Mouse (Mus musculus): ENCODE measurements at regions not wholly inside any gene's neighbourhood (a gene's known extent, or its start where the extent isn't known, plus 50 kb on each side); places are given as distances from the start of the nearest gene placed in this dataset.

DNA sequence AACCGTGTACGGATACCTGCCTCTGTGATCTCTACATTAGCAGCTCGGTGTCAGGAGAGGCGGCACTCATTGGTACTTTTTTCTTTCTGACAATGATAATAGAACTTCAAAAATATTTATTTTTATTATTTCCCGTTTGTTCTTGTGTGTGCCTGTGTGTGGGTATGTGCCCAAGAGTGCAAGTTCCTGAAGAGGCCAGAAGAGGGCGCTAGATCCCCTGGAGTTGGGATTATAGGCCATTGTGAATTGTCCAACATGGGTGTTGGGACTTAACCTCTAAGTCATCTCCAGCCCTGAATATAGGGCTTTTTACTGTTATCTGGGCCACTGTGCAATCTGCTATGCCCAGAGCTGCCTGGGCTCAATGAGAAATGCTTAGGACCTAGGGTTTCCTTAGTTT, 99.6 kb upstream of the Zc3h12a start:
- DNase-seq (ENCODE audit: low read depth, low spot score): no peak
- H3K4me1 ChIP-seq (ENCODE audit: control insufficient read depth in 1 of 2, insufficient read depth in 2 of 2, low read length in 2 of 2): no peaks in the 10 kb centered on the region
- no peak overlapping the region for H3K4me3 ChIP-seq (ENCODE audit: control insufficient read depth in 1 of 2, insufficient read depth in 1 of 2, low read depth in 2 of 2, low read length in 2 of 2)
- H3K27ac ChIP-seq (ENCODE audit: control insufficient read depth, low read depth, low read length): no peak overlapping the region
- H3K36me3 ChIP-seq (ENCODE audit: control insufficient read depth in 1 of 2, insufficient read depth in 2 of 2, low read length in 2 of 2): no peaks in the 10 kb centered on the region
- H3K27me3 ChIP-seq (ENCODE audit: control insufficient read depth in 1 of 2, insufficient read depth in 2 of 2, low read length in 2 of 2): no peaks in the 10 kb centered on the region
- H3K9ac ChIP-seq (ENCODE audit: control insufficient read depth, low read depth, low read length, poor library complexity, severe bottlenecking): no peak overlapping the region
- TF ChIP-seq MEF2A (IDR thresholded peaks at IDR 0.05; ENCODE audit: extremely low read depth, insufficient replicate concordance, low read depth, low read length, poor library complexity, severe bottlenecking): no peak
- no peak for TF ChIP-seq MYC (IDR thresholded peaks at IDR 0.05; ENCODE audit: low read depth, low read length)
- no peak for TF ChIP-seq MAFK (IDR thresholded peaks at IDR 0.05; ENCODE audit: borderline replicate concordance, low read depth, low read length)
- no peak for TF ChIP-seq E2F4 (IDR thresholded peaks at IDR 0.05; ENCODE audit: borderline replicate concordance, low read depth, low read length)
- no peak for TF ChIP-seq POLR2AphosphoS5 (IDR thresholded peaks at IDR 0.05; ENCODE audit: borderline replicate concordance, low read depth, low read length)
- no peaks in the 10 kb centered on the region; the same call in 1 of the 2 replicates for H3K9me3 ChIP-seq (replicated peaks; ENCODE audit: insufficient read depth, low read length)
- H3K79me2 ChIP-seq (ENCODE audit: control insufficient read depth, insufficient read depth, low read length, poor library complexity): no peaks in the 10 kb centered on the region

GRCm38 (mm10) chr4:125222922-125223321, 95.3 kb upstream of the Zc3h12a start:
- Histone ChIP-seq H3K9me3 (replicated peaks; ENCODE audit: insufficient read depth, low read length) (no peaks in the 10 kb centered on the region), H3K27me3 (ENCODE audit: control insufficient read depth in 1 of 2, insufficient read depth in 2 of 2, low read length in 2 of 2) (no peaks in the 10 kb centered on the region), H3K79me2 (ENCODE audit: control insufficient read depth, insufficient read depth, low read length, poor library complexity) (no peaks in the 10 kb centered on the region), H3K36me3 (ENCODE audit: control insufficient read depth in 1 of 2, insufficient read depth in 2 of 2, low read length in 2 of 2) (no peaks in the 10 kb centered on the region), H3K4me1 (ENCODE audit: control insufficient read depth in 1 of 2, insufficient read depth in 2 of 2, low read length in 2 of 2) (no peaks in the 10 kb centered on the region), H3K4me3 (ENCODE audit: control insufficient read depth in 1 of 2, insufficient read depth in 1 of 2, low read depth in 2 of 2, low read length in 2 of 2) (no peak overlapping the region), H3K27ac (ENCODE audit: control insufficient read depth, low read depth, low read length) (no peak overlapping the region), H3K9ac (ENCODE audit: control insufficient read depth, low read depth, low read length, poor library complexity, severe bottlenecking) (no peak overlapping the region)
- no peak for DNase-seq (ENCODE audit: low read depth, low spot score)
- TF ChIP-seq HCFC1 (IDR thresholded peaks at IDR 0.05; ENCODE audit: low read depth, low read length) (no peak), GABPA (IDR thresholded peaks at IDR 0.05; ENCODE audit: low read depth, low read length) (no peak), USF2 (IDR thresholded peaks at IDR 0.05; ENCODE audit: borderline replicate concordance in 1 of 2, insufficient read depth in 1 of 2, low read depth in 1 of 2, low read length in 2 of 2) (no peak), SMC3 (IDR thresholded peaks at IDR 0.05; ENCODE audit: low read depth, low read length) (no peak), ETS1 (IDR thresholded peaks at IDR 0.05; ENCODE audit: low read depth, low read length) (no peak), EP300 (IDR thresholded peaks at IDR 0.05; ENCODE audit: low read depth in 1 of 2, low read length in 2 of 2) (no peak), CTCF (IDR thresholded peaks at IDR 0.05 in 2 of 3, conservative IDR thresholded peaks at IDR 0.05 in 1 of 3; ENCODE audit: control insufficient read depth in 1 of 3, insufficient read depth in 1 of 3, low read depth in 2 of 3, low read length in 3 of 3, poor library complexity in 1 of 3, severe bottlenecking in 1 of 3) (no peak), CHD1 (IDR thresholded peaks at IDR 0.05; ENCODE audit: low read depth, low read length) (no peak), TCF12 (IDR thresholded peaks at IDR 0.05; ENCODE audit: low read depth, low read length) (no peak), MAFK (IDR thresholded peaks at IDR 0.05; ENCODE audit: borderline replicate concordance, low read depth, low read length) (no peak), ZNF384 (IDR thresholded peaks at IDR 0.05; ENCODE audit: low read depth, low read length) (no peak), MAX (IDR thresholded peaks at IDR 0.05; ENCODE audit: low read length) (no peak), ZC3H11A (IDR thresholded peaks at IDR 0.05; ENCODE audit: low read depth, low read length) (no peak), MEF2A (IDR thresholded peaks at IDR 0.05; ENCODE audit: extremely low read depth, insufficient replicate concordance, low read depth, low read length, poor library complexity, severe bottlenecking) (no peak), KAT2A (conservative IDR thresholded peaks at IDR 0.05; ENCODE audit: low read depth, low read length) (no peak), POLR2AphosphoS2 (IDR thresholded peaks at IDR 0.05; ENCODE audit: low read length) (no peak), TAL1 (IDR thresholded peaks at IDR 0.05; ENCODE audit: low read length) (no peak), UBTF (IDR thresholded peaks at IDR 0.05; ENCODE audit: borderline replicate concordance, insufficient read depth, low read depth, low read length) (no peak), MYC (IDR thresholded peaks at IDR 0.05; ENCODE audit: low read depth, low read length) (no peak), ZKSCAN1 (IDR thresholded peaks at IDR 0.05; ENCODE audit: low read depth, low read length) (no peak)
